Mouse (Mus musculus): ENCODE measurements at regions not wholly inside any gene's neighbourhood (a gene's known extent, or its start where the extent isn't known, plus 50 kb on each side); places are given as distances from the start of the nearest gene placed in this dataset.

DNA sequence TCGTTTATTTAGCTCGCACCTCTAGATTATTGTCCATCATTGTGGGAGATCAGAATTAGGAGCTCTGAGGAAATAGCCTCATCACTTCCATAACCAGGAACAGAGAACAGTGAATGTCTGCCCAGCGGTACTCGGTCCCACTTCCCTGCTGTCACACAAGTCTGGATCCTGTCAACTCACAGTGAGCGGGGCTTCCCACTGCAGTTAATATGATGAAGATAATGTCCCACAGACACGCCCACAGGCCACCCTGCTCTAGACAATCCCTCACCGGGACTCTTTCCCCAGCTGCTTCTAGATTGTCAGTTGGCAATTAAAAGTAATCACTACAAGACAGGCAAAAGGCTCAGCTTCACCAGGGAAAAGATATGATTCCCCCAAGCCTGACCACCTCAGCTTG is 124.2 kb upstream of the Plekha5 start:
- DNase-seq, result peak in 1 of 2 experiments; percentile 5

DNA sequence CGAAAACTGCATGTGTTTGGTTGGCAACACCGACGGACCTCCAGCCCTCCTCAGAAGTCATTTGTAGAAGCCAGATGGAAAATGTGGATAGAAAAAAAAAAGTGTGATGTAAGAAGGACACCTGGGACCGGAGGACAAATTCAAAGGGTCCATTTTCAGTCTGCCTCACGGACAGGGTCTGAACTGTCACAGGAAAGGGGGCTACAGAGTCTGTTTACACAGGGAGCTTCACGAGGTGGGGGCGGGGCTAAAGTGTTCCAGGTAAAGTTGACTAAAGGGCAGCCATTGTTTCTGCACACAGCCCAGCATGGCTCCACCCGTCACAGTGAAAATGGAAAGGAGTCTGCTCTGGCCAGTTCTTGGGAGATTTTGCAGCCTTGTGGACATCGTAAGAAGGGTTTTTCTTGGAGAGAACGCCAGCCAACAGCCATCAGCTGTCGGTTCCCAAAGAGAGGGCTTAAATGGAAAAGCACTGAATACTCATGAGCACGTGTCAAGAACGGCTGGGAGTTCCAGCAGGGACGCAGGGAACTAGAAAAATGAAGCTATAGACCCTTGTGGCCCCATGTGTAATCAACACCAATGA is 125.8 kb upstream of the Plekha5 start:
- no peak for DNase-seq

DNA sequence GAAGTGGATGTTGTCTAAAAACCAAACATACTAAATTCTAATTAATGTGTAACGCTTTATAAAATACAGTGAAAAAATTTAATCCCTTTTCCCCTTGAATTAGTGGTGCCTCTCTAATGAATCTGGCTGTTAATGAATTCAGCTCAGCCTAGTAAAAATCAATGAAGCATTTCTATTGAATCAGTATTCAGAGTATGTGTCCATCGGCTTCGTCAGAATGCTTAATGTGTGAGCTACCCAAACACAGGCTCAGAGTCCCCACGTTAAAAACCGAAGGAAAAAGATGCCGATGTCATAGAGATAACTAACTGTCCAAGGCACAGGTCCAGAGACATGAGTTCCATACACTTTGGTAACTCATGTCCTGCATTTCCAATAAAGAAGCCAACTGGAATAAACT is 126.3 kb upstream of the Plekha5 start:
- DNase-seq, result no peak

- DNase-seq, result no peak
These were observed 133.7 kb upstream of the Plekha5 start for GRCm38 (mm10) chr6:140290109-140290508.

GRCm38 (mm10) chr6:140288799-140289198 is 135.1 kb upstream of the Plekha5 start:
- DNase-seq, result no peak

DNA sequence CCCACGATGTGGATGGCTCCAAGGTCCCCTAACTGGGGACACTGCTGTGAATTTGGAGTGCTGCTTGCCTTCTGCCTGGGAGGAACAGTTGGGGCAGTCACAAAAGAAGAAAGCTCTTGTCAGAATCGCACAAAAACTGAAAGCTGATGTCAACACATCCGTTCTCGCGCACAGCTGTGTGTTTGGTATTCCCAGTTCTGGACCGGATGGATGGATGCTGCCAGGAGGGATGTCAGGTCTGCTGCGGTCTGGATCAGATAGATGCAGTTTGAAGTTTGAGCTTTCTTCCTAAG is 141.6 kb upstream of the Plekha5 start:
- DNase-seq, result no peak

DNA sequence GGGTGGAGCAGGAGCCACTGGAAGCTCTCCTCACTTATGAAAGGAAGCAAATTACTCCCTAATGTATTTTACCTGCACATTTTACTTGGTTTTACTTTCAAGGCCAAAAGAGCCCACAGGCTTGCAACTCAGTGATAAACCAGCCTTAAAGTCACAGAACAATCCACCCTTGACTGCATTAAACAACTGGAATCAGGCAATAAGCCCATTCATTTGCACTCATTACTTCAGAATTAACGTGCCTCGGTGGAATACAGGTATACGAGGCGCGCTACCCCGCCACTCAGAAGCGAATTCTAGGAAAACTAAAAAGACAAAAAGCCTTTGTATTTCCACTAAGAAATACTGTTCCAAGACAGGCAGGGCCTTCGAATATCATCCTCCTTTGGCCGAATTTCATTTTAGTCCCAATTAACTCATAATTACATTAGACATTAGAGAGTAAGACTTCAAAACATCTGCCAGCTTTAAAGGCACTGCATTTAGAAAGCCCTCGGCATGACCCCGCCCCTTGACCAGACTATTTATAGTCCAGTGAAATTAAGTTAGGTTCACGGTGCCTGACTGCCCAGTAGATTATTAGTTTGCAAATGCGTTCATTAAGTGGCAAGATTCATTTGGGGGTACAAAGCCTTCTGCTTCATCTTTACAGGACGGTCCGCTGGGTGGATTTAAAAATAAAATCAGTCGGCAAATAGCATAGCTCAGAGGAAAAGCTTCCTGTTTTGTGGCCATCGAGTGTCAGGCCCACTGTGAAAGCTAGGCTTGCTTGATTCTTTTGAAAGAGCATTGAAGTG is 142.2 kb upstream of the Plekha5 start:
- DNase-seq, result no peak

- DNase-seq, result no peak
These were observed 142.9 kb upstream of the Plekha5 start for GRCm38 (mm10) chr6:140280817-140281475.

- DNase-seq, result no peak
These were observed 144.0 kb upstream of the Plekha5 start for GRCm38 (mm10) chr6:140279736-140280370.

DNA sequence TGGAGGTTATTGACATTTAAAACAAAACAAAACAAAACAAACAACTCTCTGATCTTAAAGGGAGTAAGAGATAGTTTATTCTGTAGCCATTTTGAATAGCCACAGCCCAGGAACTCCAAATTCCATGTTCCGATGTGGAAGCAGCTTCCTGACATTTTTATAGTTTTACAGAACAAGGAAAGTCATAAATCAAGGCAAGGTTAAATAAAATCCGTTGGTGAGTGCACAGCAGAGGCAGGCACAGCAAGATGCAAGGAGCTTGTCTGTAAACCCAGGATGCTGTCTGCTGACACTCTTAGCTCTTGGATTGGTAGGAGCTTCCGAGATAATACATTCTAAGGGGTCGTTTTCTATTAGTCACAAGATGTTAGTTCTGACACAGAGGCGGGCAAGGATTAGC is 145.1 kb upstream of the Plekha5 start:
- no peak for DNase-seq

- DNase-seq, result no peak
These were observed 153.3 kb upstream of the Plekha5 start for GRCm38 (mm10) chr6:140270592-140270991.

GRCm38 (mm10) chr6:140268315-140269070 is 155.4 kb upstream of the Plekha5 start:
- no peak for DNase-seq

DNA sequence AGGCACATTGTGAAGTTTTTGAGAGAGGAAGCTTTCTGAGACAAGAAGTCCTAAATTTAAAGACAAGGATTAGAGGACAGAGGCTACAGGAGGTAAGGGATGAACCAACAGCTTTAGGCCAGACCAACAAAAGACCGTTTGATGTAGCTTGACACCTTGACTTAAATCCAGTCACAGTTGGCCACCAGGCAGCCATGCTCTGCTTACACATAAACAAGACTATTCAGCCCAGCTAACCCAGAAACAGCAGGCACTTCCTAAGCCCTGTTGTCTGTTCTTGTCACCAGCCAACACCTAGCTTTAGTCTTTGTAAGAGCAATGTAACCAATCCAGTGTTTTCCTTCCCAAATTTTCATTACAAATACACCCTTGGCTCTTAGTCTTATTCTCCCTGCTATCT is 159.9 kb upstream of the Plekha5 start:
- no peak for DNase-seq

- DNase-seq, result no peak
These were observed 162.0 kb upstream of the Plekha5 start for GRCm38 (mm10) chr6:140261813-140262212.

DNA sequence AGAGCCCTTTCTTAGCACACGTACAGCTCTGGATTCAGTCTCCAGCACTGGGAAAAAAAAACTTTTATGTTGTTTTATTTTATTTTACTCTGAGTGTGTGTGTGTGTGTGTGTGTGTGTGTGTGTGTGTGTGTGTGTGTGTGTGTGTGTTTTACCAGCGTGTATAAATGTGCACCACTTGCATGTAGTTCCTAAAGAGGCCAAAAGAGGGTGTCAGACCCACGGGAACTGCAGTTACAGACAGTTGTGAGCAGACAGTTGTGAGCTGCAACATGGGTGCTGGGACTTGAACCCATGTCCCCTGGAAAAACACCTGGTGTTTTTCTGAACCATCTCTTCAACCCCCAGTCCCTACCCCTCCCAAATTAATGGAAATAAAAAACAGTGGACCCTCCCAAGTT is 165.1 kb upstream of the Plekha5 start:
- DNase-seq, result no peak

DNA sequence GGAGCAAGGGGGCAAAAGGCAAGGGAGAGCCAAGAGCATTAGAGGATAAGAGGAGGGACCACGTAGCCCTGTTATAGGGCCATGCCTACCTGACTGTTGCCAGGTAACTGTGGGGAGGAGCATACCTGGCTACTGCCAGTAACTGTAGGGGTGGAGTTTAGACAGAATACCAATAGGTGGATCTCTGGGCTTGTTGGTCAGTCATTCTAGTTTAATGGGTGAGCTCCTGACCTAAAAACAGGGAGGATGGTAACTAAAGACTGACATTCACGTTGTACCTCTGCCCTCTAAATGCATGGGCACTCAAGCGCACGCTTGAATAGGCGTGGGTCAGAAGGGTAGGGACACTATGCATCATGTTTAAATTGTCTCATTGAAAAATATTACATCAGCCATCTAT is 165.8 kb upstream of the Plekha5 start:
- no peak for DNase-seq

DNA sequence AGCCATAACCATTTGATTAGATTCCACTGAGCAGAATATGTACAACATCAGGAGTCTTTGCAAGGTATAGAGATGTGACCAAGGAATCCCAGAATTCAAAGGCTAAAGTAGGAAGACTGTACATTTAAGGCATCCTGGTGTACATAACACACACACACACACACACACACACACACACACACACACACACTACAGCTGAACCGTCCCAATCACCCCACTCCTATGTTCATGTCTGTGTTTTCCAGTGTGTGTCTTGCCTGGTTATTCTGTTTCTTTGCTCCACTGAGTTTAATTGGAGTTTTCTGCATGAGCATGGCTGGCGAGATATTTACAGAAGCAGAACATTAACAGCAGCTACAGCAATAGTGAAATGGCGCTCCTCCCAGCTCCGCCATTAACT is 172.3 kb upstream of the Plekha5 start:
- no peak for DNase-seq

DNA sequence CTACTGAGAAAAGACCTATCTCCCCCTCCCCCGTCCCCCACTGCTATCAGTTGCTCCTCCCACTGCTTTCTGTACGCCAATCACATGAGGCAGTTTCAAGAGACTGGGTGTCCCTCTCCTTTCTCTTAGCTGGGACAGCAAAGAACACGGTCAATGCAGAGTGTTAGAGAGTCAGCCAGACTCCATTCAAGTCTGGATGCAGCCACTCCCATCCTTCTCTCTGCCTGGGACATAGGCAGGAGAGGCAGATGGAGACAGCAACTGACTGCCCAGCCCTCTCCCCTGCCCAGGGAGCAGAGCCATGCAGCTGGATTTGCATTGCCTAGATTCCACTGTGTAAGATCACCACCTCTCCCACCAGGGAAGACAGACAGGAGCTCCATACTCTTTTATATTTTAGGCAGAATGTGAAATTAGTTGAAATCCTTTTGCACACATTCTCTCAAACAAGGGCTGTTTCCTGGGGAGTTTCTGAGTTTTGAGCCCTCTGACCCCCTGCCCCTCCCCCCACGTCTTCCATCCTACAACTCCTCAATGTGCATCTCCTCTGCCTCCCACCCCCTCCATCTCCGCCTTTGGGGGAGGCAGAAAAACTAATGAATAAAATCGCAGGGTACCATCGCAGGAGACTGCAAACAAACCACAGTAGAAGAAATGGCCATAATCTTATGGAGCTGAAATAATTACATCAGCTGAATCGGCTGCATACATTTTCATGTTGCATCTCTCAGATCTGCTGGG is 180.3 kb upstream of the Plekha5 start:
- no peak for DNase-seq

DNA sequence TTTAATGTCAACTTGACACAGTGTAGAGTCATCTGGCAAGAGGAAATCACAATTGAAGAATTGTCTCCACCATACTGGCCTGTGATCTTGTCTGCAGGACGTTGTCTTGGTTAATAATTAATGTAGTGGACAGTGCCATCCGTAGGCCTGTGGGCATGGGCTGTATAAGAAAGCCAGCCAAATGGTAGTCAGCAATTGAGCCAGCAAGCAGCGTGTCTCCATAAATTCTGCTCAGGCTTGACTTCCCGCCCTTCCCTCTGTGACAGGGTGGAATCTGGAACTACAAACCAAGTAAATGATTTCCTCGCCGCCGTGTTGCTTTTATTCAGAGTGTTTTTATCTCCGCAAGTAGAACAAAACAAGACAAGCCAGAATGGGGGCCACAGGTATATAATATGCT is 184.5 kb upstream of the Plekha5 start:
- no peak for DNase-seq

- no peak for DNase-seq
These were observed 190.3 kb upstream of the Plcz1 start for GRCm38 (mm10) chr6:140231537-140231936.

DNA sequence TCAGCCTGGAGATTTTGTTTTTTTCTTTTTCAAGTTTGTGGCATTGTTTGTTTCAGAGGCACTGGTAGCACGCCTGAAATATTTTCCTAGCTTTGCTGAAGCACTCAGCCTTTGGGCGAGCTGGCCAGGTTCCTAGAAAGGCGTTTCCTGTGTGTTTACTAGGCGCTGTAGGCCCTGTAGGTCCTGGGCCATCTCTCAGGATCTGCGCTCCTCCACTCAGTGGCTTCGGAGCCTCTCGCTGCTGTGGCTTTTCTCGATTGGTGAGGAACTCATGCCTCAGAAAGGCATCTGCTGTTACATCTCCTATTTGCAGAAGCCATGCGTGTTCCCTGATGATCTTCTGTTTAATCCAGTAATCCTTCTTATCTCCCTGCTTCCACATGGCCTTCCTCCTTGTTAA is 188.0 kb upstream of the Plcz1 start:
- DNase-seq, result peak in 1 of 2 experiments; percentile 18

DNA sequence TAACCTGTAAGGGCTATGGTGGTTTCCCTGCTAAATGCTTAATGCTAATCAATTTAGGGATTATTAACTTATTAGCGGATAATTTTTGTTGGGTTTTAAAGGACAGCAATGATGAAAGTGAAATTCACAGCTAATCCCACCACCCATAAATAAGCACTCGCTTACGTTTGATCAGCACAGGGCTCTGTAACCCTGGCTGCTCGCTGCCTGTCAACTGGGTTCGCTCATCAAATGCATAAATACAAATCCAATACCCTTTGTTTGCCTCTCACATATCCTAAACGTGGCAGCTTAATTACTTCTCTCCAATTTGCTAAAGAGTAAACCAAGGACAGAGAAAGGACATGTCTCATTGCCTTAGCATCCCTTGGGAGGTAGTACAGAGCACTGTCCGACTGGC is 187.5 kb upstream of the Plcz1 start:
- DNase-seq, result no peak
